In genomic region chr12:105574356-105574755, GRCm38 (mm10) we compare ENCODE assay signal across 41 mouse cellular contexts. TPM values are rescaled to one million over a fixed set of nuclear protein-coding genes. Genes with fewer than 3 reads are reported as not detected.
"Had no signal": no experiment of that assay in that cellular context is flagged by ENCODE, and none has a peak within 500 bp of the region (broad histone marks: within the 10 kb centered on the region; RNA-seq: fewer than 3 reads in every experiment).

No protein-coding gene starts in this region.

- H3K4me1 ChIP-seq: heart, embryonic 15.5 days; hindbrain, embryonic 10.5 days; hindbrain, embryonic 12.5 days; hindbrain, embryonic 13.5 days; intestine, embryonic 15.5 days had no signal

- H3K4me3 ChIP-seq: heart, embryonic 12.5 days; heart, embryonic 13.5 days; heart, embryonic 15.5 days; hindbrain, embryonic 10.5 days; hindbrain, embryonic 12.5 days; hindbrain, embryonic 13.5 days; hindbrain, embryonic 15.5 days; intestine, embryonic 15.5 days; kidney, embryonic 15.5 days; layer of hippocampus, adult 2 months; left cerebral cortex, adult 2 months had no signal

- H3K27ac ChIP-seq: heart, embryonic 13.5 days; heart, embryonic 15.5 days; hindbrain, embryonic 10.5 days; hindbrain, embryonic 12.5 days; hindbrain, embryonic 13.5 days; hindbrain, embryonic 14.5 days; hindbrain, embryonic 15.5 days; hindbrain, postnatal 0 days; intestine, embryonic 15.5 days; kidney, embryonic 15.5 days; kidney, postnatal 0 days; layer of hippocampus, adult 2 months; left cerebral cortex, adult 2 months had no signal

- H3K27me3 ChIP-seq: heart, embryonic 15.5 days; hindbrain, embryonic 12.5 days; hindbrain, embryonic 13.5 days; hindbrain, embryonic 15.5 days; intestine, embryonic 15.5 days; kidney, embryonic 15.5 days had no signal

- ATAC-seq: hindbrain, embryonic 16.5 days; hindbrain, postnatal 0 days; inflammation-experienced regulatory T-cells, adult 6 months; intestine, embryonic 15.5 days; intestine, embryonic 16.5 days; intestine, postnatal 0 days had no signal

- DNase-seq: heart, postnatal 10 days; heart, postnatal 14 days; heart, postnatal 36 days; heart, postnatal 4 days; kidney, adult 11 months; kidney, adult 18-20 months; kidney, adult 2 months; kidney, adult 8-10 months; kidney, adult 9 months; kidney, postnatal 10 days; kidney, postnatal 14 days; kidney, postnatal 25 days; kidney, postnatal 36 days; kidney, postnatal 4 days; layer of hippocampus, adult 9-11 months; layer of hippocampus, postnatal 36 days had no signal

RNA-seq across cellular contexts. Expression of gene Bdkrb2, which starts 11.3 kb away (rescaled TPM):
- polyA plus RNA-seq: inflammation-experienced regulatory T-cells, adult 6 months had no signal

RNA-seq across cellular contexts. Expression of gene Bdkrb1, which starts 28.5 kb away (rescaled TPM):
- polyA plus RNA-seq: heart, embryonic 12.5 days; heart, embryonic 13.5 days; heart, embryonic 14.5 days; heart, embryonic 15.5 days; heart, embryonic 16.5 days; heart, postnatal 0 days; hindbrain, embryonic 11.5 days; hindbrain, embryonic 12.5 days; hindbrain, postnatal 0 days; intestine, embryonic 14.5 days; kidney, adult 2 months; kidney, embryonic 14.5 days; kidney, embryonic 16.5 days had no signal
